ENCODE assay signal across 8 mouse cellular contexts in the genomic region with DNA sequence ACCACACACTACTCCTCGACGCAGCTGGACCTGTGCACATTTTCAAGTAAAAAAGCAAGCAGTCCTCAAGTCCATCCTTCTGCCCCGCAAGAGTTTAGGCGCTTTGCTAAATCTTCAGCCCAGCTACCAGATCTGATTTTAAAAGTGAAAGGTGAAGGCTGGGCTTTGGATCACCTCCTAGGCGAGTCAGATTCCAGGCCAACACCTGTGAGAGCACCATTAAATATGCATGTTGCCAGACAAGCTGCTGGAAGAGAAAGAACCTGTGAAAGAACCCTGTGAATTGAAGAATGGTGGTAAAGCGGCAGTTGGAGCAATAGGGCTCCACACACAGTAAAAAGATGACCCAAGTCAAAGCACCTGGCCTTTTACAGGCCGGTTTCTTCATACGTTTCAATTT. TPM values are rescaled to one million over a fixed set of nuclear protein-coding genes. Genes with fewer than 3 reads are reported as not detected.
DNase-seq lines count a peak whose midpoint lies in the region; ATAC-seq and TF ChIP-seq lines count a peak whose summit lies in the region.

No protein-coding gene starts in this region.

- TF ChIP-seq CTCF in MEL (IDR thresholded peaks at IDR 0.05 in 2 of 3, conservative IDR thresholded peaks at IDR 0.05 in 1 of 3; ENCODE audit: control insufficient read depth in 1 of 3, insufficient read depth in 1 of 3, low read depth in 2 of 3, low read length in 3 of 3, poor library complexity in 1 of 3, severe bottlenecking in 1 of 3): no peak

- no peak overlapping the region for H3K27ac ChIP-seq in heart, embryonic 11.5 days (ENCODE audit: low read depth, low read length)
- H3K27ac ChIP-seq in MEL (ENCODE audit: control insufficient read depth, low read depth, low read length): peak overlapping the region; percentile 40
- no peak overlapping the region for H3K27ac ChIP-seq in forebrain, embryonic 14.5 days (ENCODE audit: low read depth, low read length)

- no peak for TF ChIP-seq RAD21 in MEL (IDR thresholded peaks at IDR 0.05; ENCODE audit: low read depth, low read length)

- H3K27me3 ChIP-seq in heart, embryonic 11.5 days (ENCODE audit: control insufficient read depth, insufficient read depth, low read length): no peaks in the 10 kb centered on the region
- no peaks in the 10 kb centered on the region for H3K27me3 ChIP-seq in MEL (ENCODE audit: control insufficient read depth in 1 of 2, insufficient read depth in 2 of 2, low read length in 2 of 2)
- no peaks in the 10 kb centered on the region for H3K27me3 ChIP-seq in forebrain, embryonic 14.5 days (replicated peaks; ENCODE audit: control insufficient read depth, insufficient read depth, low read length)

- no peak for TF ChIP-seq POLR2A in MEL (IDR thresholded peaks at IDR 0.05; ENCODE audit: control insufficient read depth in 1 of 2, insufficient read depth in 1 of 2, low read depth in 1 of 2, low read length in 2 of 2, poor library complexity in 1 of 2)

- no peaks in the 10 kb centered on the region; the same call in 1 of the 2 replicates for H3K36me3 ChIP-seq in heart, embryonic 11.5 days (ENCODE audit: control insufficient read depth, insufficient read depth, low read length)
- H3K36me3 ChIP-seq in MEL (ENCODE audit: control insufficient read depth in 1 of 2, insufficient read depth in 2 of 2, low read length in 2 of 2): peaks cover 12 to 31% of the 10 kb centered on the region in 2 experiments
- no peaks in the 10 kb centered on the region for H3K36me3 ChIP-seq in forebrain, embryonic 14.5 days (ENCODE audit: control insufficient read depth, insufficient read depth, low read length)

- peak overlapping the region; percentile 95 for H3K9ac ChIP-seq in heart, embryonic 11.5 days (ENCODE audit: low read depth, low read length)
- peak overlapping the region; percentile 98 for H3K9ac ChIP-seq in MEL (ENCODE audit: control insufficient read depth, low read depth, low read length, poor library complexity, severe bottlenecking)
- H3K9ac ChIP-seq in forebrain, embryonic 14.5 days (ENCODE audit: low read length): peak overlapping the region; percentile 40

- H3K9me3 ChIP-seq in heart, embryonic 11.5 days (replicated peaks; ENCODE audit: control insufficient read depth, low read length): no peaks in the 10 kb centered on the region
- H3K9me3 ChIP-seq in MEL (replicated peaks; ENCODE audit: insufficient read depth, low read length): no peaks in the 10 kb centered on the region
- 0 out of 2 replicates have a peak, but pooled peaks cover 4% of the 10 kb centered on the region for H3K9me3 ChIP-seq in forebrain, embryonic 14.5 days (replicated peaks; ENCODE audit: control insufficient read depth, low read length)

- intact Hi-C loops in heart, postnatal 36 days (cut with DNase I): loop anchor here (5.0 to 10.0 kb wide), 3 partner anchors 88 to 980 kb away; partner anchors contain the start of genes Cep170 and Sdccag8

- H3K4me3 ChIP-seq in heart, embryonic 11.5 days (ENCODE audit: low read depth, low read length): peak overlapping the region; percentile 93
- H3K4me3 ChIP-seq in MEL (ENCODE audit: control insufficient read depth in 1 of 2, insufficient read depth in 1 of 2, low read depth in 2 of 2, low read length in 2 of 2): peak overlapping the region; percentile 74 to 87
- peak overlapping the region; percentile 90 for H3K4me3 ChIP-seq in forebrain, embryonic 14.5 days (ENCODE audit: low read depth, low read length)

- no peak for DNase-seq in heart, postnatal 36 days
- DNase-seq in MEL (ENCODE audit: low read depth, low spot score): peak; percentile 54
- no peak for DNase-seq in forebrain, embryonic 14.5 days (ENCODE audit: low spot score)
- peak; percentile 11 to 19 for DNase-seq in kidney, postnatal 36 days
- DNase-seq in naive thymus-derived CD4-positive, alpha-beta T cell, adult 2 months (ENCODE audit: low read depth): peak; percentile 30
- no peak for DNase-seq in layer of hippocampus, adult 11-12 months (ENCODE audit: low spot score)
- no peak for DNase-seq in testis, postnatal 10 days (ENCODE audit: low spot score)

- peaks cover 54% of the 10 kb centered on the region for H3K79me2 ChIP-seq in MEL (ENCODE audit: control insufficient read depth, insufficient read depth, low read length, poor library complexity)

- peaks cover 7% of the 10 kb centered on the region for H3K4me1 ChIP-seq in heart, embryonic 11.5 days (ENCODE audit: control insufficient read depth, insufficient read depth, low read length)
- H3K4me1 ChIP-seq in MEL (ENCODE audit: control insufficient read depth in 1 of 2, insufficient read depth in 2 of 2, low read length in 2 of 2): peaks cover 8% of the 10 kb centered on the region in 2 experiments
- peaks cover 7% of the 10 kb centered on the region for H3K4me1 ChIP-seq in forebrain, embryonic 14.5 days (ENCODE audit: control insufficient read depth, insufficient read depth, low read length)

- no peak for ATAC-seq in heart, embryonic 11.5 days (replicated peaks; ENCODE audit: insufficient number of reproducible peaks, low FRiP score, low TSS enrichment)
- no peak for ATAC-seq in forebrain, embryonic 14.5 days

- TF ChIP-seq EP300 in MEL (IDR thresholded peaks at IDR 0.05; ENCODE audit: low read depth in 1 of 2, low read length in 2 of 2): no peak

- 11% methylated on average over 8 of the region's 8 CpGs for WGBS in heart, embryonic 11.5 days (ENCODE audit: insufficient replicate concordance)
- WGBS in forebrain, embryonic 14.5 days: 10% methylated on average over 8 of the region's 8 CpGs

- peak overlapping the region; percentile 90 for H3K4me2 ChIP-seq in heart, embryonic 11.5 days
- peak overlapping the region; percentile 54 for H3K4me2 ChIP-seq in forebrain, embryonic 14.5 days (ENCODE audit: low read length)

TF ChIP-seq in MEL, 35 proteins besides CTCF, POLR2A, EP300 and RAD21:
- TF ChIP-seq USF2 (IDR thresholded peaks at IDR 0.05; ENCODE audit: borderline replicate concordance in 1 of 2, insufficient read depth in 1 of 2, low read depth in 1 of 2, low read length in 2 of 2): no peak
- TF ChIP-seq SMC3 (IDR thresholded peaks at IDR 0.05; ENCODE audit: low read depth, low read length): no peak
- no peak for TF ChIP-seq MXI1 (IDR thresholded peaks at IDR 0.05; ENCODE audit: low read depth, low read length)
- TF ChIP-seq TAL1 (IDR thresholded peaks at IDR 0.05; ENCODE audit: low read length): no peak
- TF ChIP-seq UBTF (IDR thresholded peaks at IDR 0.05; ENCODE audit: borderline replicate concordance, insufficient read depth, low read depth, low read length): no peak
- TF ChIP-seq KAT2A (conservative IDR thresholded peaks at IDR 0.05; ENCODE audit: low read depth, low read length): no peak
- no peak for TF ChIP-seq POLR2AphosphoS5 (IDR thresholded peaks at IDR 0.05; ENCODE audit: borderline replicate concordance, low read depth, low read length)
- no peak for TF ChIP-seq ELF1 (IDR thresholded peaks at IDR 0.05; ENCODE audit: low read depth, low read length)

RNA-seq across cellular contexts. Expression of gene Adss, which starts 1.4 kb away (rescaled TPM):
- polyA plus RNA-seq in heart, embryonic 11.5 days (2014; fragmentation: Nextera tagmentation; extraction: Ambion mirVana): 36.1 and 36.4 TPM in 2 replicates
- 1 to 10 TPM; 8.2 to 8.7 TPM for total RNA-seq in heart, postnatal 36 days (2021)
- total RNA-seq in MEL (2012; rRNA removed): 55.7 and 59.0 TPM in 2 replicates
- polyA plus RNA-seq in MEL (2012; ENCODE audit: insufficient read depth in 1 of 2, insufficient read length in 2 of 2, low read depth in 1 of 2, low replicate concordance in 2 of 2, missing spikeins in 1 of 2): 10 to 100 TPM in 1 of 2 experiments, not detected in 1; 62.6 TPM
- polyA plus RNA-seq in forebrain, embryonic 14.5 days (2014; fragmentation: Nextera tagmentation; extraction: Ambion mirVana): 52.2 and 53.8 TPM in 2 replicates

Comparison
In these comparisons a context has a peak if more than half of its experiments do, and no peak if none do; other contexts are left out.
1. H3K9ac ChIP-seq: peak in every context shown above with its lines; median percentile 98 in MEL; 95 in heart, embryonic 11.5 days; 40 in forebrain, embryonic 14.5 days.
2. DNase-seq: peak in MEL (single experiment), kidney, postnatal 36 days (2 of 2) and naive thymus-derived CD4-positive, alpha-beta T cell, adult 2 months (single experiment); none in heart, postnatal 36 days (0 of 2), forebrain, embryonic 14.5 days (single experiment), layer of hippocampus, adult 11-12 months (single experiment) and testis, postnatal 10 days (single experiment).
3. Peak in every context shown above with its lines, with median percentiles within 50 percentile points of each other: H3K4me3 ChIP-seq.